Mouse (Mus musculus): ENCODE results near the gene Lhpp. TPM values are rescaled to one million over a fixed set of nuclear protein-coding genes. Genes with fewer than 3 reads are reported as not detected.

The Lhpp gene
- total RNA-seq (2022): 10 to 100 TPM; 16.2 to 18.5 (median 17.1) TPM

DNA sequence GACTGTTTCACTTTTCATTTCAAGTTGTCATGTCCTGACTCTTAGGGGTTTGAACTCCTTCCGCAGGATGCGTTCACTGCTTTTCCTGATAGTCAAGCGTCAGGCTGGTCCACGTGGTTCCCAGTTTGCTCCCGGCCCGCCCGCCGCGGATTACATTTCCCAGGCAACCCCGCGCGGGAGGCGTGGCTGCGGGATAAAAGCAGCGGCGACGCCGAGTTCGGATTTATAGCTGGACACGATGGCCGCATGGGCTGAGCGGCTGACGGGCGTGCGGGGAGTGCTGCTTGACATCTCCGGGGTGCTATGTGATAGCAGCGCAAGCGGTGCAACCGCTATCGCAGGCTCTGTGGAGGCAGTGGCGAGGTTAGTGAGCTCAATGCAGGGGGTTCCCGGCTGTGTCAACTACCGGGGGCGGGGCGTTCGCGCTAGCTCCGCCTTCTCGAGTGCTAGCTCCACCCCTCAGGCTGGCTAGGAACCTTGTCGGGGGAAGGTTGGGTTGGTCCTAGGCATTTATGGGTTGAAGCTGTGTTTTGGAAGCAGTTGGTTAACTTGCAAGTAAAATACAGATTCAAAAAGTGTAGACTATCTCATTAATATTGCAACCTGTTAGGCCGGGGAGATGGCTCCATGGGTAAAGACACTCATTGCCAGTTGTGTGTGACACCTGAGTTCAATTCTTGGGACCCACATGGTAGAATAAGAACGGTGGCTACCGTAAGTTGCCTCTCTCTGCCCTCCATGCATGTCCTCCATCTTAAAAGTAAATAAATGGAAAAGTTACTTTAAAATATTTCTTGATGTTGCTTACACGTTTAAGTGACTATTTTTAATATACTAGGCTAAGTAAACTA, at the start of gene Lhpp:
TSS of gene Lhpp (plus strand) at position 171 of the 851 bp plus-strand sequence.
- peak; percentile 61 to 67 for DNase-seq (ENCODE audit: low spot score in 2 of 2)

DNA sequence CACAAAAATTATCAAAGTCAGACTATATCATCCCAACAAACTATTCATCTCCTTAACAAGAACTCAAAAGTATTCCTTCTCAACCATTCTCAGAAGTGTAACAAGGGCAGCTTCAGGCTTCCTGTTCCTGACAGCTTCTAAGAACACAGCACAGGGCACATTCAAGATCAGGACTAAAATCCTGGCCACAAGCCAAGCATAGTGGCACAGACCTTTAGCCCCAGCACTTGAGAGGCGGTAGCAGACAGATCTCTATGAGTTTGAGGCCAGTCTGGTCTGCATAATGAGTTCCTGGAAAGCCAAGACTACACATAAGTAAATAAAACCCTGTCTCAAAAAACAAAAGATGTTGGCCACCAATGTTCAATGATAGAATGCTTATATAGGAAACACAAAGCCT, 44.6 kb upstream of the Lhpp start:
- DNase-seq (ENCODE audit: low spot score in 2 of 2): no peak

DNA sequence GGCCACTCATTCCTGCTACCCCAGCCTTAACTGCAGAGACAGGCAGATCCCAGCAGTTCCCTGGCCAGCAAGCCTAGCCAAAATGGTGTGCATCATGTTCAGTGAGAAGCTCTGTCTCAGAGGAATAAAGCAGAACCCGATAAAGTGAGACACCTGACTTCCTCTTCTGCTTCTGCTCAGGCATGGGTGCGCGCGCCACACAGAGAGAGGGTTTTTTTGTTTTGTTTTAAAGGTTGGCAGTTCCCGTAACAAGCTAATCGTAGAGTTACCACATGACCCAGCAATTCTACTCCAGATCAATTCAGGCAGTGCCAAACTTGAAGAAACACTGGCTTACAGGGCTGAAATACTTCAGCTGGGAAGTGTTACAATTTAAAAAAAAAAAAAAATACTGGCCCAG, 41.6 kb upstream of the Lhpp start:
- DNase-seq (ENCODE audit: low spot score in 2 of 2): no peak

DNA sequence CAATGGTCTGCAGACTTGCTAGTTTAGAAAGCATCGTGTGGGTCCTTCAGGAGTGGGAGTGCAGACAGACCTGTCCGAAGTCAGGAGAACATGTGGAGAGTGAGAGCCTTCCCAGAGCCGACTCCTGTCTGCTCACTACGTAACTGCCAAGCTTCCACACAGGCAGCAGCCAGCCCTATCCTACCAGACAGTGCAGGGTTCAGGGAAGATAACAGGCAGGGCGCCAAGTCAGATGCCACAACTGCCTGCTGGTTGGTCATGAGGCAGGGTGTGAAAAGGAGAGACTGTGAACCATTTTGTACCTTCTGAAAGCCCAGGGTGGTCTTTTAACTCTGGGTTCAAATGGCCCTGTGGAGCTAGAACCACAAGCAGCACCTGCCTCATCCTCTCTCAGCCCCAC, 40.4 kb upstream of the Lhpp start:
- no peak for DNase-seq (ENCODE audit: low spot score in 2 of 2)

GRCm38 (mm10) chr7:132571481-132571880, 39.0 kb upstream of the Lhpp start:
- no peak for DNase-seq (ENCODE audit: low spot score in 2 of 2)

DNA sequence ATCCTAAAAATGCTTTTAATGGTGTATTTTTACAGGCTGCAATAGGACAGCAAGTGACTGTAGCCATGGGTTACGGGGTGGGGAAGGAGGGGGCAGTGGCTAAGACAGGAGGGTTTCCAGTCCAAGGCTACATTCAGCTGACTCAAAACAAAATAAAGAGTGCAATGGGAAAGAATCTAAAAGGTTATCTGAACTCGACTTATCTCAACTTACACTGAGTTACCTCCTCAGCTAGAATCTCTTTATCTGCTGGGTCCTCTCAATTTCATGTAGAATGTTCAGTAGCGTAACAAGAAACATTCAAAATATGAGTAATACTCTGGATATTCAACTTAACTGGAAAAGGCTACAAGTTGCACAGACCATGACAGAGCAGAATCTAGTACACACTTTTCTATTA, 37.7 kb upstream of the Lhpp start:
- DNase-seq (ENCODE audit: low spot score in 2 of 2): no peak

- DNase-seq (ENCODE audit: low spot score in 2 of 2): no peak
These were observed 37.2 kb upstream of the Lhpp start for GRCm38 (mm10) chr7:132573205-132573604.

- no peak for DNase-seq (ENCODE audit: low spot score in 2 of 2)
These were observed 35.8 kb upstream of the Lhpp start for GRCm38 (mm10) chr7:132574646-132575045.

- peak; percentile 55 to 86 for DNase-seq (ENCODE audit: low spot score in 2 of 2)
These were observed 34.8 kb upstream of the Lhpp start for GRCm38 (mm10) chr7:132575623-132576022.

DNA sequence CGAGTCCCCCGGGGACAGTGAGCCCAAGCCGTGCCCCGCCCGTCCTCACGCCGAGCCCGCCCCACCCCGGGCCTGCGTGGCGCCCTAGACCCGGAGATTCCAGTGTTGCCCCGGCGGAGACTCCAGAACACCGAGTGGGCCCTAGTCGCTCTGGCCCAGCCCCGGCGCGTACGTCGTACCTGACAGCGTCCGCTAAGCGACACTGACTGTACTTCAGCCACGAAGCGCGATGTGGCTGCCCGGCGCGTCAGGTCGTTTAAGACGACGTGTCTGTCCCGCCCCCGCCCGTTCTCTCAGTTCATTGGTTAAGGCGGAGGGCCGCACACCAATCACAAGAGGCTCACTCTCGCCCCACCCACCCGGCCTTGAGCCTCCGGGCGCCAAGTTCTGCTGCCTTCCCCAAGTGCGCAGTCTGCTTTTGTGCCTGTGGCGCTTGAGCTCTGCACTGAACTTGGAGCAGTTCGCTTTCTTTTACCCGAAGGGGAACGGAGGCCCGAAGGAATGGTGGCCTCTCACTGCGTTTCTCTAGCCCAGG, 34.3 kb upstream of the Lhpp start, which contains the start of gene Oat:
TSS of gene Oat (minus strand) at position 283 of the 535 bp plus-strand sequence.
- peak; percentile 76 to 96 for DNase-seq (ENCODE audit: low spot score in 2 of 2)

- DNase-seq (ENCODE audit: low spot score in 2 of 2): no peak
These were observed 33.5 kb upstream of the Lhpp start for GRCm38 (mm10) chr7:132576891-132577290.

DNA sequence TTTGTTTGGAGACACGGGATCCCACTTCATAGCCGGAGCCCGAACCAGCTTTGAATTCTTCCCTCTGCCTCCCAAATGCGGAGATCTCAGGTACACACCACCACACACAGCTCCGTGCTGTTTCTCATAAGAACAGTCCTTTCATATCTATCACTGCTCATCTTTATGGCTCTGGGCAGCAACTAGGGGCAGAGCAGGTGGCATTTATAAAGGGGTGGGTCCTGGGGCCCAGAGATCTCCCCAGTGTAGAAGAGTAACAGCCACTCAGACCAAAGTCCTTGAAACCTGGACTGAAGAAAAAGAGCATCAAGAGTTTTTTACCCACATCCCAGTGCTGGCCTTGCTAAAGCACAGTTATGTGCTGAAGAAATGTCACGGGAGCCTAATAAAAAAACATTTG, 29.9 kb upstream of the Lhpp start:
- DNase-seq (ENCODE audit: low spot score in 2 of 2): no peak

GRCm38 (mm10) chr7:132581441-132581840, 29.0 kb upstream of the Lhpp start:
- DNase-seq (ENCODE audit: low spot score in 2 of 2): no peak

DNA sequence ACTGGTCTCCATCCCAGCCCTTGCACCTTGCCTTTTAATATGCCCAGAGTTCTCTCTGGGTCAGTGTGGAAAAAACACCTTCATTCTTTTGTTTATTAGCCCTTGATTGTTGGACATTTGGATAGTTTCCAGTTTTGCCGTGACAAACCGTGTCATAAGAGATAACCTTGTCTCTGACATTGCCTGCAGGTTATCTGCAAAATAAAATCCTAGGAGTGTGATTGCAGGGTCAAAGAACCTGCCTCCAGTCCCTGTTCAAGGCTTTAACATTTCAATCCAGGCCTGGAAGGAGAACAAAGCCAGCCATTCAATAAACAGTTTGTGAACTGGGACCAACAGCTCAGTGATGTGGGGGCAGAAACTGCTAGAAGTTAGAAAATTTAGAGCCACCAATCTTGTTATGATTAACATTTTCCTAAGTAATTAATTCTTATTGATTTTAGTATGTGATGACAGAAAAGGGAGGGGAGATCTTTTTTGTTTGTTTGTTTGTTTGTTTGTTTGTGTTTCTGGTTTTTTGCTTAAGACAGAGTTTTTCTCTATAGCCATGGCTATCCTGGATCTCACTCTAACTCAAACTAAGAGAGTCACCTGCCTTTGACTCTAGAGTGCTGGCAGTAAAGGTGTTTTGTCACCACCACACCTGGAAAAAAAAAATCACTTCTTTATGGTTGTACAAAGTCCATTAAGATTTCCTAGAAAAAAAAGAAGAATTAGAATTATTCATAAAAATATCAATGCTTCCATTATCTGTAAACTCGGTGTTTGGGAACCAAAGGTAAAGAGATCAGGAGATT, 24.5 kb upstream of the Lhpp start:
- DNase-seq (ENCODE audit: low spot score in 2 of 2): no peak

GRCm38 (mm10) chr7:132587167-132587566, 23.3 kb upstream of the Lhpp start:
- DNase-seq (ENCODE audit: low spot score in 2 of 2): no peak

- DNase-seq (ENCODE audit: low spot score in 2 of 2): no peak
These were observed 20.8 kb upstream of the Lhpp start for GRCm38 (mm10) chr7:132589610-132590009.

GRCm38 (mm10) chr7:132593762-132594161, 16.7 kb upstream of the Lhpp start:
- DNase-seq (ENCODE audit: low spot score in 2 of 2): no peak

DNA sequence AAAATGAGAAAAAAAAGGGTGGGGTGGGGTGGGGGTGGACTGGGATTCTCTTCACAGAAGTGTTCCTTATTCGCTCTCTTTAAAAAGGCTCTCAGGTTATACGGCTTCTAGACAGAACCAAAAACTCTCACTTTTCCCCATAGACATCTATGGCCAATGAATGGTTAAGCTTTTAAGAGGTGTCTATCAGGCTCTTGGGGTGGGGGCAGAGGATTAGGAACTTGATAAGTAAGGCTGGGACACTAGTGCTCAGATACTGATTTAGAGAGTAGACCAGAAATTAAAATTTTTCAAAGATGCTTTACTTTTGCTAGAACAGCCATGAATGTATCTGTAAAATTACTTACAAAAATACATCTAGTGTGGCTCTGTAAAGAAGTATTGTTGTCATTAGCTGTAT, 16.1 kb upstream of the Lhpp start:
- DNase-seq (ENCODE audit: low spot score in 2 of 2): no peak

GRCm38 (mm10) chr7:132595787-132596186, 14.7 kb upstream of the Lhpp start:
- DNase-seq (ENCODE audit: low spot score in 2 of 2): no peak

DNA sequence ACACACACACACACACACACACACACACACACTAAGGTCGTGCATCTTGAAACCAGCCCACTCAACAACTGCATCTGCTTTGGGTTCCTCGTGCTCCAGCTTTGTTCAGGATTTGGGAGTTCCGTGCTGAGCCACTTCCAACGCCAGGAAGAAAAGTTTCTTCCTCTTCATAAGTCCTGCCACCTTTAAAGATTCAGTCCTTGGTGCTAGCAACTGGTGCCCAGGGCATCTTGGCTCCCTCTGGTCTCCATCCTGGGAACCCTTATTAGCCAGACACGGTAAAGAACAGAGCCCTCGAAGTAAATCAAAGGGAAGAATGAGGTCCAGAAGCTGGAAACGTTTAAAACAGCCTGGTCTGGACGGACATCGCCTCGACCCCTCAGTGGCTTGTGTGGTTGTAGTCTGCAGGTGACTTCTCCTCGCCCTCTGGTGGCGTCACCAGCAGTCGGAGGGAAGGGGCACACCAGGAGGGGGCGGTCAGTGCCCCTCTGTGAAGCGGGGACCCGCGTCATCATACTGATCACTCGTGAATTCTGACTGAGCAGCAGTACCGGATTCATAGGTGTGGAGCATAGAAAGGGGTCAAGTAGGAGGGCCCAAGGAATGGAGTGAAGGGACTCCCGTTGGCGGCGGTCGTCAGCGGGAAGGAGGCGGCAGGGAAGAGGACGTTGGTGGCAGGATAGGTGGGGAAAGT, 13.7 kb upstream of the Lhpp start:
- DNase-seq (ENCODE audit: low spot score in 2 of 2): no peak

GRCm38 (mm10) chr7:132597251-132598041, 13.0 kb upstream of the Lhpp start:
- no peak for DNase-seq (ENCODE audit: low spot score in 2 of 2)
